Mouse (Mus musculus) brown adipose tissue, adult 24 weeks (tissue): Measurements from ENCODE around the gene Erc1. TPM values are rescaled to one million over a fixed set of nuclear protein-coding genes. Genes with fewer than 3 reads are reported as not detected.

ENCODE experiments used
- H3K27ac ChIP-seq: fragments of 200-500 bp; replicated peaks from 2 replicates; pipeline ENCODE4 v1.5.1; 2012; ENCODE audit warnings: low read depth, mild to moderate bottlenecking, low read length
- H3K4me1 ChIP-seq: fragments of 200-500 bp; 2 replicates; pipeline ENCODE4 v1.6.1; 2012; ENCODE audit warnings: low read length, mixed read lengths; ENCODE audit not compliant: control insufficient read depth, insufficient read depth, insufficient read length
- H3K4me3 ChIP-seq: fragments of 200-500 bp; 2 replicates; pipeline ENCODE4 v1.5.1; 2012; ENCODE audit warnings: low read depth, mild to moderate bottlenecking, low read length, moderate library complexity; ENCODE audit not compliant: insufficient read depth
- polyA plus RNA-seq: library from polyadenylated mRNA; stranded (reverse); fragments of >200 nt; gene quantifications from 2 replicates; pipeline ENCODE4 v1.2.4, GENCODE M21; 2012; ENCODE audit not compliant: missing spikeins, insufficient read depth, insufficient read length

The Erc1 gene
- polyA plus RNA-seq, result 8.1 and 10.7 TPM in 2 replicates

- Histone ChIP-seq H3K27ac (peak within 1 kb of the TSS; percentile 92), H3K4me3 (peak within 1 kb of the TSS; percentile 94), H3K4me1 (peaks cover 2% of the 10 kb centered on the region; the same call in 1 of the 2 replicates)
Observed at GRCm38 (mm10) chr6:119848034-119848695, at the start of gene Erc1. Gene Erc1 (minus strand): TSS chr6:119848167.

- no peak overlapping the region for H3K4me3 ChIP-seq
- no peak overlapping the region for H3K27ac ChIP-seq
- no peaks in the 10 kb centered on the region for H3K4me1 ChIP-seq
Observed at GRCm38 (mm10) chr6:119892711-119893110, 44.7 kb upstream of the Erc1 start.

- no peaks in the 10 kb centered on the region for H3K4me1 ChIP-seq
- H3K4me3 ChIP-seq, result no peak overlapping the region
- H3K27ac ChIP-seq, result no peak overlapping the region
Observed at GRCm38 (mm10) chr6:119883151-119883550, 35.2 kb upstream of the Erc1 start.

GRCm38 (mm10) chr6:119864341-119865034 lies 16.5 kb upstream of the Erc1 start:
- H3K27ac ChIP-seq, result no peak overlapping the region
- no peak overlapping the region for H3K4me3 ChIP-seq
- H3K4me1 ChIP-seq, result 0 out of 2 replicates have a peak, but pooled peaks cover 2% of the 10 kb centered on the region

- Histone ChIP-seq H3K4me1 (0 out of 2 replicates have a peak, but pooled peaks cover 2% of the 10 kb centered on the region), H3K4me3 (no peak overlapping the region), H3K27ac (no peak overlapping the region)
Observed at GRCm38 (mm10) chr6:119861519-119861918, 13.6 kb upstream of the Erc1 start.

- Histone ChIP-seq H3K4me1 (0 out of 2 replicates have a peak, but pooled peaks cover 2% of the 10 kb centered on the region), H3K27ac (no peak overlapping the region), H3K4me3 (no peak overlapping the region)
Observed at GRCm38 (mm10) chr6:119860236-119860635, 12.3 kb upstream of the Erc1 start.

- H3K4me3 ChIP-seq, result no peak overlapping the region
- no peak overlapping the region for H3K27ac ChIP-seq
- no peaks in the 10 kb centered on the region for H3K4me1 ChIP-seq
Observed at GRCm38 (mm10) chr6:119855471-119855870, 7.5 kb upstream of the Erc1 start.

GRCm38 (mm10) chr6:119854156-119854555 lies 6.2 kb upstream of the Erc1 start:
- Histone ChIP-seq H3K4me3 (no peak overlapping the region), H3K27ac (no peak overlapping the region), H3K4me1 (no peaks in the 10 kb centered on the region)

GRCm38 (mm10) chr6:119849858-119850257 lies 1.9 kb upstream of the Erc1 start:
- Histone ChIP-seq H3K4me3 (no peak overlapping the region), H3K27ac (no peak overlapping the region), H3K4me1 (peaks cover 2% of the 10 kb centered on the region; the same call in 1 of the 2 replicates)

- H3K27ac ChIP-seq, result no peak overlapping the region
- H3K4me3 ChIP-seq, result no peak overlapping the region
- H3K4me1 ChIP-seq, result peaks cover 2% of the 10 kb centered on the region; the same call in 1 of the 2 replicates
Observed at GRCm38 (mm10) chr6:119849348-119849709, 1.4 kb upstream of the Erc1 start.

- Histone ChIP-seq H3K27ac (peak overlapping the region; percentile 79), H3K4me1 (peaks cover 2% of the 10 kb centered on the region; the same call in 1 of the 2 replicates), H3K4me3 (peak overlapping the region; percentile 94)
Observed at GRCm38 (mm10) chr6:119848696-119849347, 855 bp upstream of the Erc1 start.

- Histone ChIP-seq H3K27ac (peak overlapping the region; percentile 81), H3K4me1 (peaks cover 2% of the 10 kb centered on the region; the same call in 1 of the 2 replicates), H3K4me3 (peak overlapping the region; percentile 94)
Observed at GRCm38 (mm10) chr6:119847518-119848033, 391 bp downstream of the Erc1 start.

GRCm38 (mm10) chr6:119846751-119847517 lies 1.0 kb downstream of the Erc1 start:
- no peak overlapping the region for H3K27ac ChIP-seq
- H3K4me3 ChIP-seq, result peak overlapping the region; percentile 94
- peaks cover 2% of the 10 kb centered on the region; the same call in 1 of the 2 replicates for H3K4me1 ChIP-seq

GRCm38 (mm10) chr6:119829951-119830350 lies 18.0 kb downstream of the Erc1 start:
- Histone ChIP-seq H3K4me1 (no peaks in the 10 kb centered on the region), H3K27ac (no peak overlapping the region), H3K4me3 (no peak overlapping the region)
